Mouse (Mus musculus) retina, postnatal 1 day (tissue): Measurements from ENCODE around the gene Hfe2.
"Not testable (repeated sequence)": the region's sequence is repeated elsewhere in the genome, so short reads cannot be mapped to it uniquely, and the experiment has no call there.

Experiments used
- DNase-seq: peaks from one replicate; pipeline ENCODE4 v3.0.0-alpha.2; 2012

Gene Hfe2

GRCm38 (mm10) chr3:96496620-96497275 lies 28.2 kb upstream of the Hfe2 start:
- peak; percentile 40 for DNase-seq

- DNase-seq, result peak; percentile 88
Measured at GRCm38 (mm10) chr3:96497451-96498028, 27.4 kb upstream of the Hfe2 start.

- DNase-seq, result no peak
Measured at GRCm38 (mm10) chr3:96498476-96499245, 26.3 kb upstream of the Hfe2 start.

GRCm38 (mm10) chr3:96499481-96500288 lies 25.3 kb upstream of the Hfe2 start:
- DNase-seq, result peak; percentile 90

- peak; percentile 93 for DNase-seq
Measured at GRCm38 (mm10) chr3:96500289-96500621, 24.7 kb upstream of the Hfe2 start.

- DNase-seq, result peak; percentile 92
Measured at GRCm38 (mm10) chr3:96500691-96501265, 24.2 kb upstream of the Hfe2 start.

- DNase-seq, result peak; percentile 95
Measured at GRCm38 (mm10) chr3:96501391-96502115, 23.4 kb upstream of the Hfe2 start.

- DNase-seq, result no peak
Measured at GRCm38 (mm10) chr3:96502181-96503082, 22.5 kb upstream of the Hfe2 start.

- DNase-seq, result peak; percentile 91
Measured at GRCm38 (mm10) chr3:96503083-96503450, 21.9 kb upstream of the Hfe2 start.

GRCm38 (mm10) chr3:96503946-96504345 lies 21.0 kb upstream of the Hfe2 start:
- DNase-seq, result no peak

GRCm38 (mm10) chr3:96504931-96505330 lies 20.0 kb upstream of the Hfe2 start:
- no peak for DNase-seq

GRCm38 (mm10) chr3:96506396-96507047 lies 18.4 kb upstream of the Hfe2 start:
- no peak for DNase-seq

GRCm38 (mm10) chr3:96507966-96508365 lies 17.0 kb upstream of the Hfe2 start:
- not testable (repeated sequence) for DNase-seq

GRCm38 (mm10) chr3:96520171-96520570 lies 4.8 kb upstream of the Hfe2 start:
- no peak for DNase-seq

GRCm38 (mm10) chr3:96522149-96522548 lies 2.8 kb upstream of the Hfe2 start:
- peak; percentile 48 for DNase-seq

- DNase-seq, result no peak
Measured at GRCm38 (mm10) chr3:96524028-96524810, 753 bp upstream of the Hfe2 start.

- DNase-seq, result no peak
Measured at GRCm38 (mm10) chr3:96526013-96526762, 1.2 kb downstream of the Hfe2 start.

GRCm38 (mm10) chr3:96526864-96527542 lies 2.0 kb downstream of the Hfe2 start:
- peak; percentile 60 for DNase-seq
